Mouse (Mus musculus) heart, postnatal 0 days (tissue): ENCODE data around the gene Trappc3. TPM values are rescaled to one million over a fixed set of nuclear protein-coding genes. Genes with fewer than 3 reads are reported as not detected.

Experiments used
- ATAC-seq: fragments of 200-750 bp; cut with Nextera tagmentation; 2 replicates; pipeline ENCODE4 v1.8.0; 2017; ENCODE audit warnings: low read depth, moderate number of reproducible peaks, moderate library complexity; ENCODE audit not compliant: insufficient read depth
- DNase-seq: peaks from one replicate; pipeline ENCODE4 v3.0.0-alpha.2; 2016; ENCODE audit warnings: low spot score
- H3K27ac ChIP-seq: fragments of 300-500 bp; sonication (generic); 2 replicates; pipeline ENCODE4 v1.5.1; 2014; ENCODE audit warnings: low read depth, mild to moderate bottlenecking
- H3K27me3 ChIP-seq: fragments of 300-500 bp; sonication (generic); 2 replicates; pipeline ENCODE4 v1.6.1; 2014; ENCODE audit warnings: low read length, mixed read lengths; ENCODE audit not compliant: control insufficient read depth, insufficient read depth
- H3K36me3 ChIP-seq: fragments of 300-500 bp; sonication (generic); replicated peaks from 2 replicates; pipeline ENCODE4 v1.6.1; 2014; ENCODE audit warnings: low read length, mixed read lengths; ENCODE audit not compliant: control insufficient read depth, insufficient read depth
- H3K4me1 ChIP-seq: fragments of 300-500 bp; sonication (generic); 2 replicates; pipeline ENCODE4 v1.6.1; 2014; ENCODE audit warnings: antibody characterized with exemption; ENCODE audit not compliant: control insufficient read depth, insufficient read depth
- H3K4me2 ChIP-seq: fragments of 300-500 bp; sonication (generic); 2 replicates; pipeline ENCODE4 v1.6.1; 2014; ENCODE audit warnings: low read depth, mild to moderate bottlenecking, low read length, moderate library complexity
- H3K4me3 ChIP-seq: fragments of 300-500 bp; sonication (generic); 2 replicates; pipeline ENCODE4 v1.5.1; 2014; ENCODE audit warnings: low read depth, low read length
- H3K9ac ChIP-seq: fragments of 300-500 bp; sonication (generic); replicated peaks from 2 replicates; pipeline ENCODE4 v1.6.1; 2014; ENCODE audit warnings: low read depth, low read length, mixed read lengths
- H3K9me3 ChIP-seq: fragments of 300-500 bp; sonication (generic); replicated peaks from 2 replicates; pipeline ENCODE4 v1.6.1; 2016; ENCODE audit warnings: low read length; ENCODE audit not compliant: control insufficient read depth
- CTCF ChIP-seq: IDR thresholded peaks from 2 replicates; pipeline ENCODE4 v1.5.1; 2016; ENCODE audit warnings: antibody characterized with exemption, control low read depth, low read depth
- EP300 ChIP-seq: IDR thresholded peaks from 2 replicates; pipeline ENCODE4 v1.6.1; 2016; ENCODE audit warnings: antibody characterized with exemption, low read depth
- WGBS: fragments of 180-500 bp; shearing (Covaris S2); extraction: QIAGEN DNeasy Blood & Tissue Kit; methylation state at CpG from one replicate; pipeline ENCODE4 v1.1.7; 2014; 5-methylcytosine and 5-hydroxymethylcytosine counted together
- polyA plus RNA-seq: library from polyadenylated mRNA; unstranded; fragments of >200 nt; fragmentation: Nextera tagmentation; extraction: Ambion mirVana; gene quantifications from 2 replicates; pipeline ENCODE4 v1.2.1, GENCODE M21; 2015
- total RNA-seq: library from RNA; depleted of rRNA; stranded (reverse); fragments of >200 nt; gene quantifications from 2 replicates; pipeline ENCODE4 v1.2.3, GENCODE M21; 2014; ENCODE audit warnings: low replicate concordance

Trappc3 gene
- total and polyA plus RNA-seq, 2 experiments from 2014 or later, result 46.4 to 86.7 TPM

DNA sequence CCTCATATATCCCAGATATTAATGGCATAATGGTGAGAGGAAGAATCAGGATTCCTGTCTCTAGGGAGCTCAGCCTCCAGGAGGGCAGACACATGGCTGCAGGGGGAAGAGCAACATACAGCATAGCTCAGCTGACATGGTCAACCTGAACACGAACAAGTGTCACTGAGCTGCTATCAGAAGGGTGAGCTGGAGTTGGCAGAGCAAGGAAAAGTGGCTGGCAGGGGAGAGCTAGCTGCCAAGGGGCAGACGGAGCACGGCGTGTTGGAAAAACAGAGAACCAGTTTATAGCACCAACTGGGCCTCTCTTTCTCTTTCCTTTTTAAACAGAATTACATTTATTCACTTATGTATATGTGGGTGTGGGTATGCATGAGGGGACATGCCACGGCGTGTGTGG lies 19.6 kb upstream of the Trappc3 start:
- ATAC-seq (peak; percentile 39), DNase-seq (peak; percentile 67)
- H3K4me3 ChIP-seq, result no peak overlapping the region
- no peaks in the 10 kb centered on the region for H3K27me3 ChIP-seq
- no peak for TF ChIP-seq CTCF
- no peak for TF ChIP-seq EP300
- peaks cover 37% of the 10 kb centered on the region for H3K4me1 ChIP-seq
- no peaks in the 10 kb centered on the region for H3K9me3 ChIP-seq
- 44% methylated on average over 6 of the region's 6 CpGs for WGBS
- peak overlapping the region; percentile 73 for H3K27ac ChIP-seq
- peaks cover 52% of the 10 kb centered on the region for H3K36me3 ChIP-seq
- no peak overlapping the region for H3K4me2 ChIP-seq
- no peak overlapping the region; the same call in 1 of the 2 replicates for H3K9ac ChIP-seq

DNA sequence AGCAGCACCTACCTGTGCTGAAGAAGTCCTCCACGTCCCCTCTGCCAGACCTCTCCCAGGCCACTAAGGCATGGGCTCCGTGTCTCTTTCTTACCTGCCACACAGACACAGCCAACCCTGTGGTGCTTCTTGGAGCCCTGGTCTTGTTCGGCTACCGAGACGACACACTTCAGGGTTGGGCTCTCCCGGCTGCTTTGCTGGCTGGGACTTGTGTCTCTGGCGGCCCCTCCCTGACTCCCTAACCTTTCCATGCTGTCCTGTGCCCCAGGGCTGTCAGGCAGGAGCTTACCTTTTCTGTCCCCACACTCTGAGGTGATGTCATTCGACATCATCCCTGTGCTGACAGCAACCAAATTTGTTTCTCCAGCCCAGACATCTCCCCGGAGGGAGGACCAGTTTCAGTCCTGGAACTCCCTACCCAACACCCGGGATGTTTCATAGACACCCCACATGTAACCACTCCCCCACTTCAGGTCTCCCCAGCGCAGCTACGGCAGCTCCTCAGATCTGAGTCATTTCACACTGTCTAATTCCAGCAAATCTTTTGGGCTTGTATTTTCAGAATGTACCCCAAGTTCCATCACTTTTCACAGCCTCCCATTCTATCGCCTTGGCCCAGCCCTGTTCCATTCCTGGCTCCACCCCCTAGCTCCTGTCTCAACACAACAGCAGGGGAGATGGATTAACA lies 15.8 kb upstream of the Trappc3 start:
- peaks cover 43% of the 10 kb centered on the region for H3K4me1 ChIP-seq

DNA sequence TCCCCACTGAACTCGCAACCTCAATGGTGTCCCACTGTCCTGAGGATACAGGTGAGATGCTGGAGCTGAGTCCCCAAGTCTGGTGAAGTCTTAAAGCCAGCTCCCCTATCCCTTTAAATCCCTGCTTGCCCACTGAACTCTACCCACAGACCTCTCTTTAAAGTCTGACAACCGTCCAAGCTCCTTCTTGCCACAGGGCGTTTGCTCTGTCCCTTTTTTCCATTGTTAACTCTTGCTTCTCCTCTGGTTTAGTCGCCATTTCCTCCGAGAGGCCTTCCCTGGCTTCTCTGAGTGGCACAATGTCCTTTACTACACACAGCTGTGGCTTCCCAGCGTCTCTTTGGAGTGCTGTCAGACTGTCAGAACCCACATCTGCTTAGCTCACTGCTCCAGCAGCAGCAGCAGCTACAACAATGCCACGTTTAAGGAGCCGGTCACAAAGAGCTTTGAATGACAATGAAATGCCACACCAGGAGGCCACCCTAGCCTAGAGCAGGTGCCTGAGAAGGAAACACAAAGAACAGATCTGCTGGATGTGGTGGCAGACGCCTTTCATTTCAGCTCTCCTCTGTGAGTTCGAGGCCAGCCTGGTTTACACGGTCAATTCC lies 13.8 kb upstream of the Trappc3 start:
- H3K36me3 ChIP-seq, result peaks cover 17% of the 10 kb centered on the region; the same call in 1 of the 2 replicates
- H3K4me1 ChIP-seq, result peaks cover 44% of the 10 kb centered on the region
- 0 out of 2 replicates have a peak overlapping the region, but pooled peaks have one; percentile 1 for H3K9ac ChIP-seq
- DNase-seq, result no peak
- H3K4me3 ChIP-seq, result no peak overlapping the region
- 29% methylated on average over 11 of the region's 11 CpGs for WGBS
- ATAC-seq, result no peak
- no peak for TF ChIP-seq CTCF
- TF ChIP-seq EP300, result no peak
- H3K27ac ChIP-seq, result no peak overlapping the region; the same call in 1 of the 2 replicates
- no peaks in the 10 kb centered on the region for H3K9me3 ChIP-seq
- no peaks in the 10 kb centered on the region for H3K27me3 ChIP-seq
- no peak overlapping the region for H3K4me2 ChIP-seq

More for the DNA sequence above, 15.8 kb upstream of the Trappc3 start:
- TF ChIP-seq EP300, result no peak
- no peak for TF ChIP-seq CTCF
- Histone ChIP-seq H3K4me3 (no peak overlapping the region), H3K9ac (no peak overlapping the region), H3K36me3 (peaks cover 27% of the 10 kb centered on the region), H3K9me3 (no peaks in the 10 kb centered on the region), H3K27me3 (no peaks in the 10 kb centered on the region), H3K4me2 (no peak overlapping the region), H3K27ac (no peak overlapping the region)
- ATAC-seq, result no peak
- DNase-seq, result no peak
- 57% methylated on average over 13 of the region's 13 CpGs for WGBS

DNA sequence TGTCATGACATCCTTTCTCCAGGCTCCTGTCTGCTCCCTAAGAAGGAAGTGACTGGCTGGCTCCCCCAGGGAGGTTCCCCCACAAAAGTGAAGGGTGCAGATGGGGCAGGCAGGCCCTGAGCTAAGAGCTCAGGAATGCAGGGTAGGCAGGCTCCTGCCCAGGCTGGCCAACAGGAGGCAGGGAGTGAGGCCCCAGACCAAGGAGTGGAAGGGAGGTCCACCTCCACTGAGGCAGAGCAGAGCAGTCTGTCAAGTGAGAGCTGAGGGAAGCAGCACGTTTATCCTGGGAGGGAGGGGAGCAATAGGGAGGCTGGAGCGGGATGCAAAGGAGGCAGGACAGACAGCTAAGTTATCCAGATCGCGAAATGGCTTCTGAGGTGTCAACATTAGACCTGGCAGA lies 11.5 kb upstream of the Trappc3 start:
- no peak overlapping the region for H3K4me2 ChIP-seq
- H3K4me1 ChIP-seq, result peaks cover 52% of the 10 kb centered on the region
- WGBS, result 18% methylated on average over 4 of the region's 4 CpGs
- H3K9ac ChIP-seq, result 0 out of 2 replicates have a peak overlapping the region, but pooled peaks have one; percentile 9
- H3K27ac ChIP-seq, result peak overlapping the region; percentile 81
- H3K36me3 ChIP-seq, result peaks cover 15% of the 10 kb centered on the region; the same call in 1 of the 2 replicates
- no peak overlapping the region for H3K4me3 ChIP-seq
- no peak for DNase-seq
- H3K27me3 ChIP-seq, result no peaks in the 10 kb centered on the region
- H3K9me3 ChIP-seq, result no peaks in the 10 kb centered on the region
- TF ChIP-seq EP300, result no peak
- 0 out of 2 replicates have a peak, but pooled peaks have one; percentile 10 for TF ChIP-seq CTCF
- no peak for ATAC-seq

DNA sequence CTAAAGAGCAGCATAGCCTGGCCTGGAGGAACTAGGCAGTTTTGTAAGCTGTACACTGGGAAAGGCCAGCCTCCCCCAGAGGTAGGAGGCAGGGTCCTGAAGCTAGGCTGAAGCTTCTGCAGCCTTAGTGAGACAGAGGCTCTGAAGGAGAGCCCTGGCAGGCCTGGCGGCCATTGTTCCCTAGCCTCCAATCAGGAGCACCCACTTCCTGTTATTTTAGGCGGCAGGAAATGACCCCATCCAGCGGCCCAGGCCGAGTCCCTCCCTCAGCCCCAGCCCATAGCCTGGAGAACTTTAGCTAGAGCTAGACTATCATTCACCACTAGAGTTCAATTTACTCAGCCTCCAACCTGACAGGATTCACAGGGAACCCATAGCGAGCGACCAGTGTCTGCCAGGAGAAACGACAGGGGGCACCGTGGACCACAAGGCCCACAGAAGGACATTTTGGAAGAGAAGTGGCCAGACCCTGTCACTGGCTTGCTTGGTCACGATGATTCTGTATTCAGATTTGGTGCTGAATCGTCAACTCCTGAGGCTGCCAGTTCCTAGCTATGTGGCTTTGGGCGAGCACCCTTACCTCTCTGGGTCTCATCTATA lies 10.4 kb upstream of the Trappc3 start:
- ATAC-seq (0 out of 2 replicates have a peak, but pooled peaks have one; percentile 5), DNase-seq (peak; percentile 77)
- WGBS, result 54% methylated on average over 11 of the region's 11 CpGs
- Histone ChIP-seq H3K4me1 (peaks cover 52% of the 10 kb centered on the region), H3K27ac (peak overlapping the region; percentile 81), H3K9ac (peak overlapping the region; percentile 22; the same call in 1 of the 2 replicates), H3K4me2 (peak overlapping the region; percentile 45), H3K27me3 (no peaks in the 10 kb centered on the region), H3K9me3 (no peaks in the 10 kb centered on the region), H3K4me3 (no peak overlapping the region), H3K36me3 (peaks cover 8% of the 10 kb centered on the region; the same call in 1 of the 2 replicates)
- TF ChIP-seq CTCF, result no peak
- no peak for TF ChIP-seq EP300
